Mouse (Mus musculus): ENCODE measurements around the gene Ube2h.

DNA sequence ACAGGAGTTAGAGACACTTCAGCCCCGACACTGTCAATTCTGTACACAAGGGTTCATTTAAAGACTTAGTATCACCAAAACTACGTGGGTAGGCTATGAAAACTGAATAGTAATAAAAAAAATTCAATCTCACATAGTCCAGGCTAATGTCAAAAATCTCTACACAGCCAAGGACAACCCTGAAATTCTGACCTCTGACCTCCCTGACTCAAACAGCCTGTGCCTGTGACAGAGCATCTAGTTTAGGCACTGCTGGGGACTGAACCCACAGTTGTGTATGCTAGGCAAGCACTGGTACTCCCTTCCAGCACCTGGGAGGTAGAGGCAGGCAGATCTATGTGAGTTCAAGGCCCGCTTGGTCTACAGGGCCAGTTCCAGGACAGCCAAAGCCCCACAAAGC, 86.8 kb downstream of the Ube2h start:
- TF ChIP-seq MAX (IDR thresholded peaks at IDR 0.05; ENCODE audit: low read depth) (no peak), POLR2A (IDR thresholded peaks at IDR 0.05; ENCODE audit: insufficient read length, low read depth) (no peak), TCF12 (IDR thresholded peaks at IDR 0.05; ENCODE audit: insufficient read depth, poor library complexity, severe bottlenecking) (no peak), TCF3 (IDR thresholded peaks at IDR 0.05; ENCODE audit: insufficient read length, low read depth) (no peak), USF1 (IDR thresholded peaks at IDR 0.05; ENCODE audit: low read depth) (no peak)
